Mouse (Mus musculus) ES-Bruce4 (cell line): ENCODE measurements around the gene Rbm41. TPM values are rescaled to one million over a fixed set of nuclear protein-coding genes. Genes with fewer than 3 reads are reported as not detected.

Experiments
- H3K27ac ChIP-seq: 2 replicates; pipeline ENCODE4 v1.5.1; 2012; ENCODE audit warnings: low read length, inconsistent platforms; ENCODE audit not compliant: insufficient read depth
- H3K27me3 ChIP-seq: 2 replicates; pipeline ENCODE4 v1.6.1; 2012; ENCODE audit warnings: mild to moderate bottlenecking, low read length, inconsistent platforms; ENCODE audit not compliant: control insufficient read depth, poor library complexity, insufficient read depth, severe bottlenecking
- H3K36me3 ChIP-seq: 2 replicates; pipeline ENCODE4 v1.6.1; 2012; ENCODE audit warnings: inconsistent platforms, mild to moderate bottlenecking, low read length, moderate library complexity; ENCODE audit not compliant: control insufficient read depth, poor library complexity, insufficient read depth, severe bottlenecking
- H3K4me1 ChIP-seq: one replicate; pipeline ENCODE4 v1.8.1; 2011; ENCODE audit warnings: low read length; ENCODE audit not compliant: control insufficient read depth, insufficient read depth
- H3K4me3 ChIP-seq: 2 replicates; pipeline ENCODE4 v1.5.1; 2011; ENCODE audit warnings: low read depth, mild to moderate bottlenecking, low read length
- H3K9ac ChIP-seq: 2 replicates; pipeline ENCODE4 v1.6.1; 2012; ENCODE audit warnings: low read depth, mild to moderate bottlenecking, inconsistent platforms; ENCODE audit not compliant: poor library complexity, severe bottlenecking
- H3K9me3 ChIP-seq: replicated peaks from 2 replicates; pipeline ENCODE4 v1.6.1; 2012; ENCODE audit warnings: mild to moderate bottlenecking, low read length, inconsistent platforms; ENCODE audit not compliant: control insufficient read depth, poor library complexity, insufficient read depth, severe bottlenecking
- CTCF ChIP-seq: IDR thresholded peaks from one replicate; pipeline ENCODE4 v1.8.1; 2011; ENCODE audit warnings: low read depth, low read length
- EP300 ChIP-seq: IDR thresholded peaks from 2 replicates; pipeline ENCODE4 v1.6.1; 2011; ENCODE audit warnings: low read depth, low read length; ENCODE audit not compliant: insufficient read depth
- POLR2A ChIP-seq: IDR thresholded peaks from one replicate; pipeline ENCODE4 v1.8.1; 2011; ENCODE audit warnings: low read length; ENCODE audit not compliant: insufficient read depth
- polyA plus RNA-seq: library from polyadenylated mRNA; stranded (reverse); fragments of >200 nt; gene quantifications from 2 replicates; pipeline ENCODE4 v1.2.4, GENCODE M21; 2011; ENCODE audit warnings: low read depth; ENCODE audit not compliant: missing spikeins, insufficient read depth, insufficient read length

Rbm41 gene
- 20.1 and 24.4 TPM in 2 replicates for polyA plus RNA-seq

DNA sequence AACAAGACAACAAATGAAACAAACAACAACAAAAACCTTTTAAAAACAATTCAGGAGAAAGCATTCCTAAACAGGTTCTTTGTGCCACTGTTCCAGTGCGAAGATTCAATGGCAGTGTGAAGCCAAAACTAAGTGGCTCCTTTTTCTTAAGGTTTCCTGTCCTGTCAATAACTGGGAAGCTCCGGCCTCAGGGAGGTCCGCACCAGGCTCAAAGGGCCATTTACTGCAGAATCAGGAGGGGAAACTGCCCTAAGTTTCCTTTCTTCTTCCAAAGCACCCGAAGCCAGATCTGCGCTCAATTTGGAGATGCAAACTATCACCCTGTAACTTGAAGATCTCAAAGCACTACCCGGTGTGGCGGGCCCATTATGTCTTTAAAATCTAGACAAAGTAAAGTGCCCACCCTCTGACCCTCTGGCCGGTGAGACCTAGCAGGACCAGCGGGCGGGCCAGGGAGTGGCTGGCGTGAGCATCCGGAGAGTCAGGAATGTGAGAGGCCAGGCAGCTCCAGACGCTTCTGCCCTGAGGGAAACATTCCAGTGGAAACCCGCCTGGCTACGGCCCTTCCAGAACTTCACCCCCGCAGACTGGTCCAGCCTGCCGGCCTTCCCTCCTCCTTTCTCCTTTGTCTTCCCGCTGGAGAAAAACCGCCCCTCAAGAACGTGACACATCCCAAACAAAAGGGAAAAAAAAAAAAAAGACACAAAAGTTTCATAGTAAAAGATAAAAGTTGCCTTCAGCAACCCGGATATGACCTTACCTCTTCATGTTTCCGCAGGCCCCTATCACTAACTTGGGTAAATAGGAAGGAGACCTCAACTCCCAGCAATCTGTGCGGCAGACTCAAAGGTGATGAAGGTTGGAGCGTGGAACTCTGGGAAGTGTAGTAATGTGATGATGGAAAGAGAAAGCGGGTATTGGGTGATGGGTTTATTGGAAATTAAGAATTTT, at the start of gene Rbm41:
Gene Rbm41 (minus strand): TSS at position 856 of the 951 bp plus-strand sequence.
- H3K9ac ChIP-seq = peak within 1 kb of the TSS; percentile 52
- H3K9me3 ChIP-seq = no peaks in the 10 kb centered on the region
- peaks cover 7% of the 10 kb centered on the region for H3K4me1 ChIP-seq
- H3K27me3 ChIP-seq = no peaks in the 10 kb centered on the region
- H3K36me3 ChIP-seq = peaks cover 3% of the 10 kb centered on the region
- H3K4me3 ChIP-seq = peak within 1 kb of the TSS; percentile 76
- peak within 1 kb of the TSS; percentile 97 for H3K27ac ChIP-seq
- TF ChIP-seq CTCF (no peak), EP300 (peak; percentile 95)

GRCm38 (mm10) chrX:139998691-139999065, 283 bp upstream of the Rbm41 start:
- H3K36me3 ChIP-seq = no peaks in the 10 kb centered on the region
- peak overlapping the region; percentile 97 for H3K27ac ChIP-seq
- TF ChIP-seq CTCF (no peak), EP300 (no peak), POLR2A (no peak)
- H3K27me3 ChIP-seq = no peaks in the 10 kb centered on the region
- H3K4me3 ChIP-seq = no peak overlapping the region
- no peaks in the 10 kb centered on the region for H3K9me3 ChIP-seq
- peaks cover 7% of the 10 kb centered on the region for H3K4me1 ChIP-seq
- no peak overlapping the region; the same call in 1 of the 2 replicates for H3K9ac ChIP-seq

DNA sequence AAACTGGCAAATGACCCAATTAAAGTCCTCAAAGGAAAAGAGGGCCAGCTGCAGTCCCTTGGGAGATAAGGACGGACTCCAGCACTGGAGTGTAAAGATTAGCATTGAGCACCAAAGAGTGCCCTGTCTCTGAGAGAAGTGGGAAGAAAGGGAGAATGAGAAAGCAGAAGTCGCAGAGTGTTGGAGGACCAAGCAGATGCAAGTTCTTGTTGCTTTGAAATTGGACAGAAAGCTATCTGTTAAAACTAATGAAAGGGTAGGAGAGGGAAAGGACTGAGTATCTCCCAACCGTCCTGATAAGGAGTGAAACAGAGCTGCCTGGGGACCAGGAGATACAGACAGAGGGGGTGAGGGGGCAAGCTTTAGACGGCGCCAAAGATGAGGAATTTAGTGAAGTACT, 16.3 kb downstream of the Rbm41 start:
- no peak for TF ChIP-seq POLR2A
- TF ChIP-seq EP300 = no peak
- TF ChIP-seq CTCF = no peak
- Histone ChIP-seq H3K4me1 (no peaks in the 10 kb centered on the region), H3K9ac (no peak overlapping the region), H3K36me3 (0 out of 2 replicates have a peak, but pooled peaks cover 2% of the 10 kb centered on the region), H3K27ac (no peak overlapping the region), H3K4me3 (no peak overlapping the region), H3K27me3 (no peaks in the 10 kb centered on the region), H3K9me3 (no peaks in the 10 kb centered on the region)

- Histone ChIP-seq H3K9ac (no peak overlapping the region), H3K4me1 (no peaks in the 10 kb centered on the region), H3K27ac (no peak overlapping the region), H3K4me3 (no peak overlapping the region), H3K9me3 (no peaks in the 10 kb centered on the region), H3K36me3 (no peaks in the 10 kb centered on the region), H3K27me3 (no peaks in the 10 kb centered on the region)
- TF ChIP-seq EP300 (no peak), CTCF (no peak), POLR2A (no peak)
These were observed 64.9 kb downstream of the Rbm41 start for GRCm38 (mm10) chrX:139933507-139933906.

GRCm38 (mm10) chrX:139932472-139932871, 65.9 kb downstream of the Rbm41 start:
- no peak for TF ChIP-seq POLR2A
- no peak for TF ChIP-seq EP300
- no peak for TF ChIP-seq CTCF
- H3K9ac ChIP-seq = no peak overlapping the region
- H3K4me3 ChIP-seq = no peak overlapping the region
- no peaks in the 10 kb centered on the region for H3K4me1 ChIP-seq
- H3K27ac ChIP-seq = no peak overlapping the region
- H3K36me3 ChIP-seq = no peaks in the 10 kb centered on the region
- no peaks in the 10 kb centered on the region for H3K9me3 ChIP-seq
- H3K27me3 ChIP-seq = no peaks in the 10 kb centered on the region

DNA sequence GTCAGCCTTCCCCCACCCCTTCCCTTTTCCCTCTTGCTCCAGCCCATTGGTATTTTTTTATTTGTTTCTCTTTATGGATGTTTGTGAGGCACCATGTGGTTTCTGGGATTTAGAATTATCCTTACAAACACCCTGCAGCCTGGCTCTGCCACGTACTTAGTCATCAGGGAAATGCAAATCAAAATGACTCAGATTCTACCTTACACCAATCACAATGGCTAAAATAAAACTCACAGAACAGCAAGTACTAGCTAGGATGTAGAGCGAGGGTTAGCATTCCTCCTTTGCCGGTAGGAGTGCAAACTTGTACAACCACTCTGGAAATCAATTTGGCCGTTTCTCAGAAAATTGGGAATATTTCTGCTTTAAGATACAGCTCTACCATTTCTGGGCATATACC, 77.8 kb downstream of the Rbm41 start:
- Histone ChIP-seq H3K4me3 (no peak overlapping the region), H3K4me1 (no peaks in the 10 kb centered on the region), H3K27ac (no peak overlapping the region), H3K27me3 (no peaks in the 10 kb centered on the region), H3K36me3 (no peaks in the 10 kb centered on the region), H3K9ac (no peak overlapping the region), H3K9me3 (no peaks in the 10 kb centered on the region)
- TF ChIP-seq CTCF (no peak), POLR2A (no peak), EP300 (no peak)
